Mouse (Mus musculus) spleen, adult 2 months (tissue): ENCODE measurements around the gene Stub1. TPM values are rescaled to one million over a fixed set of nuclear protein-coding genes. Genes with fewer than 3 reads are reported as not detected.
"Not testable (repeated sequence)": the region's sequence is repeated elsewhere in the genome, so short reads cannot be mapped to it uniquely, and the experiment has no call there.

Source experiments
- DNase-seq, 2 experiments: peaks; one replicate each; pipeline versions ENCODE4 v3.0.0 to v3.0.0-alpha.2; 2012 to 2021; ENCODE audit warnings: low spot score in 2 of 2, low read depth in 1 of 2
- H3K27ac ChIP-seq: fragments of 200-500 bp; 2 replicates; pipeline ENCODE4 v1.5.1; 2012; ENCODE audit warnings: low read length, inconsistent platforms; ENCODE audit not compliant: insufficient read depth
- H3K27me3 ChIP-seq: fragments of 200-500 bp; 2 replicates; pipeline ENCODE4 v1.6.1; 2012; ENCODE audit warnings: mild to moderate bottlenecking, moderate library complexity, low read length, inconsistent platforms; ENCODE audit not compliant: control insufficient read depth, insufficient read depth
- H3K36me3 ChIP-seq: fragments of 200-500 bp; 2 replicates; pipeline ENCODE4 v1.6.1; 2012; ENCODE audit warnings: mild to moderate bottlenecking, low read length, inconsistent platforms; ENCODE audit not compliant: control insufficient read depth, insufficient read depth
- H3K4me1 ChIP-seq: fragments of 200-500 bp; 2 replicates; pipeline ENCODE4 v1.6.1; 2011; ENCODE audit warnings: inconsistent platforms; ENCODE audit not compliant: control insufficient read depth, insufficient read depth, insufficient read length
- H3K4me3 ChIP-seq: fragments of 200-500 bp; 2 replicates; pipeline ENCODE4 v1.5.1; 2011; ENCODE audit warnings: mild to moderate bottlenecking, inconsistent platforms; ENCODE audit not compliant: insufficient read depth, insufficient read length; ENCODE audit errors: extremely low read depth
- CTCF ChIP-seq: fragments of 200-500 bp; IDR thresholded peaks from 2 replicates; pipeline ENCODE4 v1.5.1; 2011; ENCODE audit warnings: mild to moderate bottlenecking, inconsistent platforms; ENCODE audit not compliant: insufficient read depth, insufficient read length, insufficient replicate concordance; ENCODE audit errors: extremely low read depth
- POLR2A ChIP-seq: fragments of 200-500 bp; IDR thresholded peaks from 2 replicates; pipeline ENCODE4 v1.6.1; 2011; ENCODE audit warnings: low read depth, low read length, inconsistent platforms
- WGBS: fragments of 180-500 bp; shearing (Covaris S2); methylation state at CpG from one replicate; pipeline ENCODE4 v1.1.7; 2018; 5-methylcytosine and 5-hydroxymethylcytosine counted together
- polyA plus RNA-seq: library from polyadenylated mRNA; depleted of rRNA; stranded (reverse); fragments of >200 nt; gene quantifications from 2 replicates; pipeline ENCODE4 v1.2.3, GENCODE M21; 2012

Gene Stub1
- polyA plus RNA-seq, 1 experiment = 85.4 TPM

GRCm38 (mm10) chr17:25874721-25875170 is 41.5 kb upstream of the Stub1 start, which contains the start of gene Mettl26:
Gene Mettl26, plus strand, starts transcription at chr17:25875074.
- Histone ChIP-seq H3K27ac (peak within 1 kb of the TSS; percentile 86), H3K36me3 (peaks cover 4% of the 10 kb centered on the region; the same call in 1 of the 2 replicates), H3K27me3 (no peaks in the 10 kb centered on the region), H3K4me3 (peak within 1 kb of the TSS; percentile 93), H3K4me1 (no peaks in the 10 kb centered on the region; the same call in 1 of the 2 replicates)
- WGBS = under 1% methylated on average over 25 of the region's 25 CpGs
- TF ChIP-seq CTCF = no peak
- DNase-seq = peak; percentile 80 to 91

GRCm38 (mm10) chr17:25874148-25874720 is 41.0 kb upstream of the Stub1 start:
- no peak for TF ChIP-seq CTCF
- TF ChIP-seq POLR2A = no peak
- H3K27me3 ChIP-seq = no peaks in the 10 kb centered on the region

GRCm38 (mm10) chr17:25873405-25874147 is 40.4 kb upstream of the Stub1 start:
- Histone ChIP-seq H3K27ac (no peak overlapping the region), H3K36me3 (peaks cover 2% of the 10 kb centered on the region; the same call in 1 of the 2 replicates), H3K4me1 (no peaks in the 10 kb centered on the region; the same call in 1 of the 2 replicates), H3K4me3 (no peak overlapping the region), H3K27me3 (no peaks in the 10 kb centered on the region)
- TF ChIP-seq POLR2A (no peak), CTCF (no peak)
- no peak for DNase-seq
- WGBS = 86% methylated on average over 11 of the region's 11 CpGs

More at GRCm38 (mm10) chr17:25874148-25874720, 41.0 kb upstream of the Stub1 start:
- Histone ChIP-seq H3K4me3 (peak overlapping the region; percentile 93), H3K27ac (peak overlapping the region; percentile 49), H3K36me3 (peaks cover 4% of the 10 kb centered on the region; the same call in 1 of the 2 replicates), H3K4me1 (no peaks in the 10 kb centered on the region; the same call in 1 of the 2 replicates)
- DNase-seq = no peak
- 12% methylated on average over 14 of the region's 14 CpGs for WGBS

- DNase-seq = no peak
- WGBS = 88% methylated on average over 3 of the region's 3 CpGs
These were observed 39.5 kb upstream of the Stub1 start for GRCm38 (mm10) chr17:25872676-25873075.

GRCm38 (mm10) chr17:25871566-25871965 is 38.4 kb upstream of the Stub1 start:
- H3K36me3 ChIP-seq, H3K27me3 ChIP-seq, H3K4me1 ChIP-seq, H3K27ac ChIP-seq, H3K4me3 ChIP-seq, DNase-seq: not testable (repeated sequence)

More at GRCm38 (mm10) chr17:25872676-25873075, 39.5 kb upstream of the Stub1 start:
- H3K27me3 ChIP-seq = no peaks in the 10 kb centered on the region
- H3K4me1 ChIP-seq = no peaks in the 10 kb centered on the region; the same call in 1 of the 2 replicates
- TF ChIP-seq CTCF (no peak), POLR2A (no peak)
- H3K27ac ChIP-seq = no peak overlapping the region
- H3K36me3 ChIP-seq = 0 out of 2 replicates have a peak, but pooled peaks cover under 1% of the 10 kb centered on the region
- no peak overlapping the region for H3K4me3 ChIP-seq

GRCm38 (mm10) chr17:25869954-25870353 is 36.8 kb upstream of the Stub1 start:
- Histone ChIP-seq H3K4me1 (no peaks in the 10 kb centered on the region; the same call in 1 of the 2 replicates), H3K27me3 (no peaks in the 10 kb centered on the region), H3K36me3 (no peaks in the 10 kb centered on the region), H3K4me3 (no peak overlapping the region), H3K27ac (no peak overlapping the region)
- TF ChIP-seq CTCF (no peak), POLR2A (no peak)
- no peak for DNase-seq
- WGBS = 92% methylated on average over 2 of the region's 2 CpGs

- 95% methylated on average over 8 of the region's 8 CpGs for WGBS
- Histone ChIP-seq H3K4me3 (no peak overlapping the region), H3K36me3 (no peaks in the 10 kb centered on the region), H3K4me1 (no peaks in the 10 kb centered on the region; the same call in 1 of the 2 replicates), H3K27me3 (no peaks in the 10 kb centered on the region), H3K27ac (no peak overlapping the region)
- TF ChIP-seq CTCF (no peak), POLR2A (no peak)
- no peak for DNase-seq
These were observed 36.3 kb upstream of the Stub1 start for GRCm38 (mm10) chr17:25869498-25869897.
